Mouse (Mus musculus) WW6 (cell line): Measurements from ENCODE around the gene Zfp771.

Experiments
- DNase-seq: peaks from one replicate; pipeline ENCODE4 v3.0.0-alpha.2; 2013; ENCODE audit warnings: low read depth, low spot score

The Zfp771 gene

GRCm38 (mm10) chr7:127253821-127254769 lies 10.0 kb downstream of the Zfp771 start:
- peak; percentile 97 for DNase-seq

- no peak for DNase-seq
Measured at GRCm38 (mm10) chr7:127255008-127255407, 10.9 kb downstream of the Zfp771 start.

GRCm38 (mm10) chr7:127255965-127256364 lies 11.9 kb downstream of the Zfp771 start:
- DNase-seq, result no peak

GRCm38 (mm10) chr7:127256518-127256917 lies 12.4 kb downstream of the Zfp771 start:
- no peak for DNase-seq

GRCm38 (mm10) chr7:127259186-127259905 lies 15.3 kb downstream of the Zfp771 start:
- DNase-seq, result no peak

- DNase-seq, result peak; percentile 95
Measured at GRCm38 (mm10) chr7:127260309-127261111, 16.4 kb downstream of the Zfp771 start, which contains the start of gene Dctpp1. Gene Dctpp1, minus strand, starts transcription at chr7:127260709.

- DNase-seq, result no peak
Measured at GRCm38 (mm10) chr7:127262218-127262961, 18.3 kb downstream of the Zfp771 start.

- DNase-seq, result no peak
Measured at GRCm38 (mm10) chr7:127263526-127263925, 19.5 kb downstream of the Zfp771 start.

GRCm38 (mm10) chr7:127270256-127270655 lies 26.2 kb downstream of the Zfp771 start:
- no peak for DNase-seq

GRCm38 (mm10) chr7:127270666-127271065 lies 26.6 kb downstream of the Zfp771 start:
- no peak for DNase-seq

GRCm38 (mm10) chr7:127271093-127271492 lies 27.0 kb downstream of the Zfp771 start:
- no peak for DNase-seq

GRCm38 (mm10) chr7:127272566-127272965 lies 28.5 kb downstream of the Zfp771 start:
- DNase-seq, result no peak

- DNase-seq, result no peak
Measured at GRCm38 (mm10) chr7:127273118-127273923, 29.2 kb downstream of the Zfp771 start.

- DNase-seq, result peak; percentile 81
Measured at GRCm38 (mm10) chr7:127273925-127274789, 30.1 kb downstream of the Zfp771 start, which contains the start of gene Sephs2. Gene Sephs2, minus strand, starts transcription at chr7:127274055.

GRCm38 (mm10) chr7:127276519-127276961 lies 32.5 kb downstream of the Zfp771 start:
- DNase-seq, result no peak

- DNase-seq, result no peak
Measured at GRCm38 (mm10) chr7:127278311-127278710, 34.2 kb downstream of the Zfp771 start.

- DNase-seq, result no peak
Measured at GRCm38 (mm10) chr7:127280092-127280491, 36.0 kb downstream of the Zfp771 start.

GRCm38 (mm10) chr7:127281114-127281513 lies 37.0 kb downstream of the Zfp771 start:
- no peak for DNase-seq

GRCm38 (mm10) chr7:127282190-127282589 lies 38.1 kb downstream of the Zfp771 start:
- no peak for DNase-seq
